Mouse (Mus musculus) bone marrow macrophage, adult 2 months (primary cell): Measurements from ENCODE around the gene Vmn1r120. TPM values are rescaled to one million over a fixed set of nuclear protein-coding genes. Genes with fewer than 3 reads are reported as not detected.
"Not testable (repeated sequence)": the region's sequence is repeated elsewhere in the genome, so short reads cannot be mapped to it uniquely, and the experiment has no call there.

Experiments used
- H3K27ac ChIP-seq: 2 replicates; pipeline ENCODE4 v1.5.1; 2012; ENCODE audit warnings: low read depth, low read length; ENCODE audit not compliant: insufficient read depth
- H3K4me1 ChIP-seq: 2 replicates; pipeline ENCODE4 v1.6.1; 2012; ENCODE audit warnings: low read length; ENCODE audit not compliant: control insufficient read depth, insufficient read depth
- H3K4me3 ChIP-seq: 2 replicates; pipeline ENCODE4 v1.5.1; 2012; ENCODE audit warnings: mild to moderate bottlenecking, low read length, moderate library complexity; ENCODE audit not compliant: insufficient read depth
- polyA plus RNA-seq: library from polyadenylated mRNA; stranded (reverse); fragments of >200 nt; gene quantifications from 2 replicates; pipeline ENCODE4 v1.2.4, GENCODE M21; 2012; ENCODE audit not compliant: missing spikeins, insufficient read depth, insufficient read length

The Vmn1r120 gene
- polyA plus RNA-seq: not detected in 2 replicates

DNA sequence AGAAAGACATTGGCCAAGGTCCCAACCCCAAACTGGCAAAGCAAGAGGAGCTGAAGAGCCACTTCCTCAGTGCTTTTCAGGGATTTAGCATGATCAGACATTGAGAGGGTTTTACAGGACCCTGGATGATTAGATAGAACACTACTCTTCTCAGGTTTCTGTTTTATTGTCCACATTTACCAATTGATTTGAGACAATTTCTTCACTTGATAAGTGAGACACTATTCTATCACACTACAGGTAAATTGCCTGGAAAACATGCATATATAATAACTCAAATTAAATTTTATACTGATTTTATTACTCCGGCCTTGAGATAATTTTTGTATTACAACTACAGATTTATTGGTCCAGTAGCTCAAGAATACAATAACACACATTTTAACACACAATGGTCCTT, at the start of gene Vmn1r120:
Gene Vmn1r120 (minus strand): TSS at position 101 of the 400 bp plus-strand sequence.
- not testable (repeated sequence) for H3K4me1 ChIP-seq, H3K27ac ChIP-seq, H3K4me3 ChIP-seq

DNA sequence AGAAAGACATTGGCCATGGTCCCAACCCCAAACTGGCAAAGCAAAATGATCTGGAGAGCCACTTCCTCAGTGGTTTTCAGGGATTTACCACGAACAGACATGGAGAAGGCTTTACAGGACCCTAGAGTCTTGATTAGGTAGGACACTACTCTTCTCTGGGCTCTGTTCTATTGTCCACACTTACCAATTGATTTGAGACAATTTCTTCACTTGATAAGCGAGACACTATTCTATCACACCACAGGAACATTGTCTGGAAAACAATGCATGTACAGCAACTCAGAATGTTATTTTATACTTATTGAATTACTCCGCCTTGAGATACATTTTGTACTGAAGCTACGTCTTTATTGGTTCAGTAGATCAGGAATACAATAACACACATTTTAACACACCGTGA, 44.8 kb upstream of the Vmn1r120 start, which contains the start of gene Vmn1r121:
Gene Vmn1r121 (minus strand): TSS at position 101 of the 400 bp plus-strand sequence.
- H3K4me3 ChIP-seq, H3K27ac ChIP-seq, H3K4me1 ChIP-seq: not testable (repeated sequence)

DNA sequence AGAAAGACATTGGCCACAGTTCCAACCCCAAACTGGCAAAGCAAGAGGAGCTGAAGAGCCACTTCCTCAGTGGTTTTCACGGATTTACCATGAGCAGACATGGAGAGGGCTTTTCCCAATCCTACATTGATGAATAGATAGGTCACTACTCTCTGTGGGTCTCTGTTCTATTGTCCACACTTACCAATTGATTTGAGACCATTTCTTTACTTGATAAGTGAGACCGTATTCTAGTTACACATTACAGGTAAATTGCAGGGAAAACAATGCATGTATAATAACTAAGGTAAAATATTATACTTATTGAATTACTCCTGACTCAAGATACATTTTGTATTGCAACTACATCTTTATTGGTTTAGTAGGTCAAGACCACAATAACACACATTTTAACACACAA, 41.2 kb downstream of the Vmn1r120 start, which contains the start of gene Vmn1r119:
Gene Vmn1r119 (minus strand): TSS at position 101 of the 400 bp plus-strand sequence.
- not testable (repeated sequence) for H3K4me3 ChIP-seq, H3K4me1 ChIP-seq, H3K27ac ChIP-seq

Other genes starting within 250 kb of the Vmn1r120 start
- not detected in 2 replicates for gene Vmn1r114, start 241.6 kb downstream of the Vmn1r120 start, polyA plus RNA-seq
- not detected in 2 replicates for gene Vmn1r115, start 208.8 kb downstream of the Vmn1r120 start, polyA plus RNA-seq
- not detected in 2 replicates for gene Vmn1r116, start 181.5 kb downstream of the Vmn1r120 start, polyA plus RNA-seq
- gene Vmn1r117, start 169.7 kb downstream of the Vmn1r120 start, polyA plus RNA-seq: not detected in 2 replicates
- not detected in 2 replicates for gene Vmn1r118, start 141.4 kb downstream of the Vmn1r120 start, polyA plus RNA-seq
- not detected in 2 replicates for gene Vmn1r119, start 41.3 kb downstream of the Vmn1r120 start, polyA plus RNA-seq
- not detected in 2 replicates for gene Vmn1r121, start 44.7 kb upstream of the Vmn1r120 start, polyA plus RNA-seq
- gene Vmn1r122, start 80.3 kb upstream of the Vmn1r120 start, polyA plus RNA-seq: not detected in 2 replicates
- not detected in 2 replicates for gene Vmn1r123, start 108.4 kb upstream of the Vmn1r120 start, polyA plus RNA-seq
- gene Gm5157, start 136.6 kb upstream of the Vmn1r120 start, polyA plus RNA-seq: not detected in 2 replicates
- gene Vmn1r124, start 206.8 kb upstream of the Vmn1r120 start, polyA plus RNA-seq: not detected in 2 replicates
- not detected in 2 replicates for gene Vmn1r125, start 218.4 kb upstream of the Vmn1r120 start, polyA plus RNA-seq
- gene Vmn1r126, start 247.7 kb upstream of the Vmn1r120 start, polyA plus RNA-seq: not detected in 2 replicates